Mouse (Mus musculus): ENCODE results near the gene Twf2. TPM values are rescaled to one million over a fixed set of nuclear protein-coding genes. Genes with fewer than 3 reads are reported as not detected.
"Not testable (repeated sequence)": the region's sequence is repeated elsewhere in the genome, so short reads cannot be mapped to it uniquely, and the experiment has no call there.

The Twf2 gene
- polyA plus RNA-seq, 1 experiment from 2014 or later, result 53.9 TPM

DNA sequence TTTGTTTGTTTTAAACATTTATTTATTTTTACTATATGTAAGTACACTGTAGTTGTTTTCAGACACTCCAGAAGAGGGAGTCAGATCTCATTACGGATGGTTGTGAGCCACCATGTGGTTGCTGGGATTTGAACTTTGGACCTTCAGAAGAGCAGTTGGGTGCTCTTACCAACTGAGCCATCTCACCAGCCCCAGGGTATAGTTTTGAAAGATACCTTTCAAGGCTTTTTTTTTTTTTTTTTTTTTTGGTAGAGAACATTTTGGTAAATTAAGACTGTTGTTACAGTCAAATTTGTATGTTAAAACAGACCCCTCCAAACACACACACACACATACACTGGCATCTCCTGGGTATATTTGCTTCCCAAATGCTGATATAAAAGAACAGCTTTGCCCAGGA lies 33.9 kb upstream of the Twf2 start:
- H3K4me1 ChIP-seq (replicated peaks), result peaks cover 28% of the 10 kb centered on the region
- H3K27me3 ChIP-seq; H3K27ac ChIP-seq; H3K9me3 ChIP-seq; H3K4me2 ChIP-seq; H3K9ac ChIP-seq; ATAC-seq (ENCODE audit: low FRiP score); H3K4me3 ChIP-seq; H3K36me3 ChIP-seq: not testable (repeated sequence)
- WGBS, result 69% methylated on average over 1 of the region's 1 CpGs

DNA sequence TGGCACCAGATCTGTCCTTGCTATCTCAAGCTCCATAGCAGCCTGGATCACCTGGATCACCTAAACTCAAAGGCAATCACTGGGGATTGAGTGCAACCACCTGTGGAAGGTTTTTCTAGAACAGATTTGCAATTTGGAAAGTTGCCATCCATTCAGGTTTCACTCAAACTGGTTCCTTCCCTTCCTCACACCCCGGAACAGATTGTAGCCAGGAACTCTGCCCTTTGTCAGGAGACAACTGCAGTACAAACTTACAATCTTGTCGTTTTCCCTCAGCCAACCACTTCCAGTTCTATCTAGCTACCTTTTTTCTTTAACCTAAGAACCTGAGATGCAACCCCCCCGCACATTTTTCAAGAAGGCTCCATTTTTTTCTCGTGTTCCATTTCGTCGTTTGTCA lies 33.0 kb upstream of the Twf2 start:
- Histone ChIP-seq H3K27me3 (no peaks in the 10 kb centered on the region), H3K27ac (0 out of 2 replicates have a peak overlapping the region, but pooled peaks have one; percentile 99), H3K9me3 (no peaks in the 10 kb centered on the region), H3K4me2 (peak overlapping the region; percentile 71), H3K36me3 (no peaks in the 10 kb centered on the region), H3K4me1 (replicated peaks) (peaks cover 36% of the 10 kb centered on the region), H3K4me3 (peak overlapping the region; percentile 93), H3K9ac (peak overlapping the region; percentile 95; the same call in 1 of the 2 replicates)
- 44% methylated on average over 6 of the region's 6 CpGs for WGBS
- no peak for ATAC-seq (ENCODE audit: low FRiP score)

DNA sequence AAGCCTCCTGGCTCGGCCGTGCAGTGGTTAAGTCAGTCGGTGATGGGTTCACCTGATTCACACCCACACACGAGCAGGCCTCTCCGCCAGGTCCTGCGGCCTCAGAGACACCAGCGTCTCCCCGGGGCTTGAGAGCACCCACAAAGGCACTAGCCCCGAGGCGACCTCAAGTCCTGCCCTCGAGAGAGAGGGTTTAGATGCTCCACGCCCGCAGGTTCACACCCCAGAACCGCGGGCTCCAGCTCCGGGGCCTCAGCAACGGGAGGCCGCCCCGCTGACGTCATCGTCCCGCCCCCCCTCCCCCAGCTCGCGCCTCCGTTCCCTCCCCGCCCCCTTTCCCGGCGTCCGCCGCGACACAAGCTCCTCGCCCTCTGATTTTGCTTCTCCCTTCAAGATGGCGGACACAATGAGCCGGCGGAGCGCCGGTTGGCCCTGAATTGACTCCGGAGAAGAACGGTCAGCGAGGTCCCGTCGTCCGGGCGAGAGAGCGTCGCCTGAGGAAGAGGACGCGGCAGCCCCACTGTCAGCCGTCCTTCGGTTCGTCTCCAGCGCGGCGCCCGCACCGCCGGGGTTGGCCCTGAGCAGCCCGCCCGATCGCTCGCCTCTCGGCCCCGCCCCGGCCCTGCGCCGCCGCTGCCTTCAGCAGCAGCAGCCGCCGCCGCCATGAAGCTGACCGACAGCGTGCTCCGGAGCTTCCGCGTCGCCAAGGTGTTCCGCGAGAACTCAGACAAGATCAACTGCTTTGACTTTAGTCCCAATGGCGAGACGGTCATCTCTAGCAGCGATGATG lies 32.2 kb upstream of the Twf2 start, which contains the start of gene Wdr82:
Gene Wdr82 (plus strand): TSS at position 373 of the 790 bp plus-strand sequence.
- peaks cover 44% of the 10 kb centered on the region for H3K4me1 ChIP-seq (replicated peaks)
- H3K36me3 ChIP-seq, result no peaks in the 10 kb centered on the region
- no peaks in the 10 kb centered on the region for H3K9me3 ChIP-seq
- under 1% methylated on average over 74 of the region's 81 CpGs for WGBS
- H3K9ac ChIP-seq, result peak within 1 kb of the TSS; percentile 95
- H3K27ac ChIP-seq, result peak within 1 kb of the TSS; percentile 99
- peak within 1 kb of the TSS; percentile 93 for H3K4me3 ChIP-seq
- H3K27me3 ChIP-seq, result no peaks in the 10 kb centered on the region
- ATAC-seq (ENCODE audit: low FRiP score), result peak; percentile 89
- peak within 1 kb of the TSS; percentile 71 for H3K4me2 ChIP-seq

DNA sequence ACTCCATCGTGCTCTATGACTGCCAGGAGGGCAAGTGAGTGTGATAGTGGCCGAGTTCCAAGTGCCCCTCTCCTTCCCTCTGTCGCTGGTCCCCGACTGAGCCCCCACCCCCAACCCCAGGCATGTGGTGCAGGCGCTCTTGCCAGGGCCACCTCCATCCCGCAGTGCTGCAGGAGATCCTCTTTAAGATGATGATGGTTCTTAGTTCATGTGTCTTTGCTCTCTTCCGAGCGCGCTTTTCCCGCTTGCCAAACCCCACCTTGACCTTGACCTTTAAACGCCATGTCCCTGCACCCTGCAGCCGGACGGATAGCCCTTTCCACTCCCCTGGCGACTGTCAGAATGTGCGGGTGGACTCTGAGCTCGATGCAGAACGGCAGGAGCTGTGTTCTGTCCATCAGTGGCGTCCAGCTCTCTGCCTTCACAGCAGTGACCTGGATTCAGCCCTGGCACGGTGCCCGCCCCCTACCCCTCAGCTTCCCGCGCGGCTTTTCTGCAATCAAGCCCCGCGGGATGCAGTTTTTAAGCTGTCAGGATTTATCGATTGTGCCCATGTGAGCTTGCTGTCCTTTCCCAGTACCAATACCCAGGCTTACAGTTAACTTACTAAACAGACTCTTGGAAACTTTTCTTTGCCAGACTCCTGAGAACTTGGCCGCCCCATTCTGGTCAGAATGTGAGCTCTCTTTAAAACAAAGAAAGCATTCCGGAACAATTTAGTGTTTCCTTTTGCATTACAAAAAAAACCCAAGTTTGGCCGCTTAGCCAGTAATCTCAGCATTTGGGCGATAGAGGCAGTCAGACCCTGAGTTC lies 31.4 kb upstream of the Twf2 start:
- under 1% methylated on average over 30 of the region's 30 CpGs for WGBS
- ATAC-seq (ENCODE audit: low FRiP score), result peak; percentile 70
- Histone ChIP-seq H3K4me1 (replicated peaks) (peaks cover 51% of the 10 kb centered on the region), H3K9ac (peak overlapping the region; percentile 95), H3K4me2 (peak overlapping the region; percentile 71), H3K36me3 (0 out of 2 replicates have a peak, but pooled peaks cover 3% of the 10 kb centered on the region), H3K9me3 (no peaks in the 10 kb centered on the region), H3K27me3 (no peaks in the 10 kb centered on the region), H3K27ac (peak overlapping the region; percentile 99), H3K4me3 (peak overlapping the region; percentile 93)

DNA sequence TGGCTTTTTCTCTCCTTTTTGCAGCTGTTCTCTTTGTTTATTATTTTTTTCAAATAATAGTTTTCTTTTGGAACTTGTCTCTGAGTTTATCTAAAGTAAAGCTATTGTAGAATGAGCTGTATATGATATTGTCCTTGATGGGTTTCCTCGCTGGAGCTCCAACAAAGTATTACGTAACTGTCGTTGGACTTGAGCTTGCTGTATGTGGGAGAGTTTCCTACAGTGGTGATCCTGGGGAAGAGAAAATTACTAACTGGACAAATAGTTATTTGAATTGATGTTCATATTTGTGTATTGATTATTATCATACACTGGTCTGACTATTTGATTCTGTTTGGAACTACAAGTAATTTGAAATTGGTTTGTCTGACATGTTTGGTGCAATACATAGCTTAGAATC lies 30.4 kb upstream of the Twf2 start:
- 30% methylated on average over 3 of the region's 3 CpGs for WGBS
- Histone ChIP-seq H3K4me2 (peak overlapping the region; percentile 71), H3K27me3 (no peaks in the 10 kb centered on the region), H3K4me3 (peak overlapping the region; percentile 93), H3K4me1 (replicated peaks) (peaks cover 51% of the 10 kb centered on the region), H3K27ac (no peak overlapping the region), H3K9ac (no peak overlapping the region), H3K9me3 (no peaks in the 10 kb centered on the region), H3K36me3 (peaks cover 12% of the 10 kb centered on the region)
- ATAC-seq (ENCODE audit: low FRiP score), result no peak

DNA sequence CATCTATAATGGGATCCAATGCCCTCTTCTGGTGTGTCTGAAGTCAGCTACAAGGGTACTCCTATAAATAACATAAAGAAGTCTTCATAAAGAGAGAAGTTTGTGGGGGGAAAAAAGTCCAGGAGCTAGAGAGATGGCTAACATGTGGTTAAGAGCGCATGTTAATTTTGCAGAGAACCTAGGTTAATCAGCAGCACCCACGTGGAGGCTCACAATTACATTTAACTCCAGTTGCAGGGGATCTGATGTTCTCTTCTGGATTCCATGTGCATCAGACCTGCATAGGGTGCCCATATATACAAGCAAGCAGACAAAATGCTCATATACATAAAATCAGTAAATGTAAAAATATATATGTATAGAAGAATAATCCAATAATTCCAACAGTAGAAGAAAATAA lies 29.5 kb upstream of the Twf2 start:
- Histone ChIP-seq H3K4me2 (peak overlapping the region; percentile 71), H3K27ac (no peak overlapping the region), H3K9ac (no peak overlapping the region), H3K4me1 (replicated peaks) (peaks cover 51% of the 10 kb centered on the region), H3K27me3 (no peaks in the 10 kb centered on the region), H3K4me3 (peak overlapping the region; percentile 93), H3K9me3 (no peaks in the 10 kb centered on the region), H3K36me3 (peaks cover 19% of the 10 kb centered on the region)
- ATAC-seq (ENCODE audit: low FRiP score), result no peak
- 56% methylated on average over 2 of the region's 2 CpGs for WGBS

DNA sequence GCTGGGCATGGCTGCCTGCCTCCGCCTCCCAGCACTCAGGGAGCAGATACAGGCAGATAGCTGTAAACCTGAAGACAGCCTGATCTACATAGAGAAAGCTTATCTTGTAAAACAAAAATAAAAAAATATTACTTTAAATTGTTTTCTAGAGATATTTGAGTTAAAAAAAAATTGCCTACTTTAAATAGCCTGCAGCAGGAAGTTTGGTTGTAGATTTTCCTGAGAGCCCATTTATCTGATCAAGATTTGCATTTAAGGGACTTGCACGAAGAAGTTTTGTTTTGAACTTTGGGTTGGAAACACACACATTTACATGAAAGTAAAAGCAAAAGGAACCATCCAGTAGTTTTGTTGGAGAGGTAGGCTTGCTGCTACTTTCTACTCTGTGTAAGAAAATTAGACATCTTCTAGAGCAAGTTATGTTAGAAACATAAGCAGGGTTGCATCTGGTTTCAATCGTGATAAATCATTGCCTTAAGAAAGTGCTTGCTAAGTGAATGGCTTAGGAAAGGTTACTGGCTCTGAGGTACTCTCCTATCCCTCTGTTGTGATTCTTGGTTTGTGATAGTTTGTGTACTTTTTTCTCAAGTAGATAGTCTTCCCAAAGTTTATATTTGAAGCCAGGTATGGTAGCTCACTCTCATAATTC lies 27.2 kb upstream of the Twf2 start:
- Histone ChIP-seq H3K4me1 (replicated peaks) (peaks cover 43% of the 10 kb centered on the region), H3K4me2 (no peak overlapping the region), H3K27me3 (no peaks in the 10 kb centered on the region), H3K4me3 (no peak overlapping the region), H3K27ac (no peak overlapping the region), H3K9ac (no peak overlapping the region), H3K36me3 (peaks cover 40% of the 10 kb centered on the region), H3K9me3 (no peaks in the 10 kb centered on the region)
- ATAC-seq (ENCODE audit: low FRiP score), result no peak
- WGBS, result 82% methylated on average over 3 of the region's 3 CpGs

DNA sequence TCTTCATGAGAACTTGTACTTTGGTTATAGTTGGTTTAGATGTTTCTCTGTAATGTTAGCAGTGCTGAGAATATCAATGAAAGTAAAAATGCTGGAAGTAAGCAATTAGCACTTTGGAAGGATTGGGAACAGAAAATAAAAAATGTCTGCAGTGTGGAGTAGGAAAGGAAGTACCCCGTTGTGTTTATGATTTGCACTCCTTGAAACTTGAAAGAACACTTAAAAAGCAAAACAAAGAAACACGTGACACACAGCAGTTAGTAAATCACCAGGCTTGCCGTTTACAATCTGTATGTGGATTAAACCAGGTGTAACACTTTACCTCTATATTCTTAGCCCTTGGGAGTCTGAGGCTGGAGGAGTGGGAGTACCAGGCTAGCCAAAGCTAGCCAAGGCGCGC lies 26.1 kb upstream of the Twf2 start:
- H3K36me3 ChIP-seq, result peaks cover 51% of the 10 kb centered on the region
- no peaks in the 10 kb centered on the region for H3K9me3 ChIP-seq
- H3K9ac ChIP-seq, result no peak overlapping the region
- 87% methylated on average over 5 of the region's 5 CpGs for WGBS
- no peaks in the 10 kb centered on the region for H3K27me3 ChIP-seq
- ATAC-seq (ENCODE audit: low FRiP score), result no peak
- no peak overlapping the region for H3K4me2 ChIP-seq
- H3K27ac ChIP-seq, result no peak overlapping the region
- no peak overlapping the region for H3K4me3 ChIP-seq
- peaks cover 43% of the 10 kb centered on the region for H3K4me1 ChIP-seq (replicated peaks)

DNA sequence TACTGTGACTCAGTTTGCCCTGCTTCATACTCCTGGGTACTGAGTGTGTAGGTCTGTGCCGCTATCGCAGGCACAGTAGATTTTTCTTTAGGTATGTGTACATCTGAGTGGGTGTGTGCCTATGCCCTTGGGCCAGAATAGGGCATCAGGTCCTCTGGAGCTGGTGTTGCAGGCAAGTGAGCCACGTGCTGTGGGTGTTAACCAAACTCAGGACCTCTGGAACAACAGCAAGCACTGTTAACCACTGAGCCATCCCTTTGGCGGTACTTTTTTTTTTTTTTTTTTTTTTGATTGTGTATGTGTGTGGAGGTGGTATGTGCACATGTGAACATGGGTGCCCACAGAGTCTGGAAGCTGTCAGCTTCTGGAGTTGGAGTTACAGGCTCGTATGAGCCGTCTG lies 25.1 kb upstream of the Twf2 start:
- no peaks in the 10 kb centered on the region for H3K27me3 ChIP-seq
- H3K36me3 ChIP-seq, result peaks cover 62% of the 10 kb centered on the region
- WGBS, result 91% methylated on average over 6 of the region's 6 CpGs
- no peaks in the 10 kb centered on the region for H3K9me3 ChIP-seq
- H3K4me1 ChIP-seq (replicated peaks), result peaks cover 35% of the 10 kb centered on the region
- no peak overlapping the region for H3K27ac ChIP-seq
- no peak overlapping the region for H3K9ac ChIP-seq
- H3K4me3 ChIP-seq, result no peak overlapping the region
- no peak for ATAC-seq (ENCODE audit: low FRiP score)
- no peak overlapping the region for H3K4me2 ChIP-seq

DNA sequence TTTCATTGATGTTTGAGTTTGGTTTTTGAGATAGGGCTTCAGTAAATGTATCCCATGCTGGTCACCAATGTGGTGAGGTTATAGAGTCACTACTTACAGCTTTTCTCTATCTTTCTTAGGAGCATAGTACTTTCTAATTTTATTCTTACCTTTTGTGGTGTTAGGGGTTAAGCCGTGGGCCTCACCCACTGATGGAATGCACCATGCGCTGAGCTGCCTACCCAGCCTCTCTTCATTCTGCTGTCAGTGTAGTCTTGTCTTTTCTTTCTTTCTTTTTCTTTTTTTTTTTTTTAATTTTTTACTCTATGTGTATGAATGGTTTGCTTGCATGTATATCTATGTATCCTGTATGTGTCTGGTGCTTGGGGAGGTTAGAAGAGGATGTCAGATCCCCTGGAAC lies 23.5 kb upstream of the Twf2 start:
- Histone ChIP-seq H3K9ac (no peak overlapping the region), H3K27ac (no peak overlapping the region), H3K36me3 (peaks cover 78% of the 10 kb centered on the region), H3K4me3 (no peak overlapping the region), H3K4me2 (no peak overlapping the region), H3K27me3 (no peaks in the 10 kb centered on the region), H3K4me1 (replicated peaks) (peaks cover 19% of the 10 kb centered on the region), H3K9me3 (no peaks in the 10 kb centered on the region)
- 84% methylated on average over 2 of the region's 2 CpGs for WGBS
- no peak for ATAC-seq (ENCODE audit: low FRiP score)

DNA sequence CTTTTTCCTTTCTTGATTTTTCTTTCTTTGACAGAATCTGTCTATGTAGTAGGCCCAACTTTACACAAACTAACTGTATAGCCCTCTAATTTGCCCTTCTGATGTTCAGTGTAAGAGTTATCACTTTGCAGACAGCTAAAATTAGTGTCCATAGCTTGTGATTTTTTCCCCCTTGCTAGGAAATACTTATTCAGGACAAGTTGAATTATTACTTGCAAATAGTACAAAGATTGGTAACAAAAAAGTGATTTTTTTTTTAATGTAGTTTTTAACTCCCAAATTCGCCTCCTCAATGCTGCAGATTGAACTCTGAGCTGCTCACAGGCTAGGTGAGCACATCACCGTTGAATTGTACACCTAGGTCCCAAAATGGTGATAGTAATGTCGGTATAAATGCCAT lies 22.9 kb upstream of the Twf2 start:
- Histone ChIP-seq H3K36me3 (peaks cover 83% of the 10 kb centered on the region), H3K27ac (no peak overlapping the region), H3K9me3 (no peaks in the 10 kb centered on the region), H3K9ac (no peak overlapping the region), H3K4me3 (no peak overlapping the region), H3K27me3 (no peaks in the 10 kb centered on the region), H3K4me2 (no peak overlapping the region), H3K4me1 (replicated peaks) (peaks cover 15% of the 10 kb centered on the region)
- 98% methylated on average over 3 of the region's 3 CpGs for WGBS
- no peak for ATAC-seq (ENCODE audit: low FRiP score)

DNA sequence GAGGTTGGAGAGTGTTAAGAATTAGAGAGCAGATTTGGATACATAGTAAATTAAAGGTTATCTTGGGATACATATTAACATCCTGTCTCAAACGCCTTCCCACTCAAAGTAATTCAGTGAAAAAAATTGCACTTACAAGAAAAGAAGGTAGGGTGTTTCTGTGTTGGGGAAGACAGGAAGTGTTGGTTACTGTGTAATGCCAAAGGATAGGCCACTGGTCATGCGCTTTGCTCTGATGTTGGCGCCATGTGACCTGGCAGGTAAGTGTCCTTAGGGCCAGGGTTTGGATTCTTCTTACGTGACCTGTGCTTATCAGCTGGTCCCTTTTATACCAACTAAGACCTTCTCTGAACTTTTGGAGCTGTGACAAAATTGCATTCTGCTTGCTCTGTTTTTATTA lies 20.8 kb upstream of the Twf2 start:
- Histone ChIP-seq H3K4me3 (no peak overlapping the region), H3K4me2 (no peak overlapping the region), H3K27me3 (no peaks in the 10 kb centered on the region), H3K36me3 (peaks cover 96% of the 10 kb centered on the region), H3K9me3 (no peaks in the 10 kb centered on the region), H3K27ac (no peak overlapping the region), H3K9ac (no peak overlapping the region), H3K4me1 (replicated peaks) (no peaks in the 10 kb centered on the region)
- no peak for ATAC-seq (ENCODE audit: low FRiP score)
- WGBS, result 92% methylated on average over 4 of the region's 4 CpGs
